Mouse (Mus musculus): ENCODE measurements around the gene Gabarapl2. TPM values are rescaled to one million over a fixed set of nuclear protein-coding genes. Genes with fewer than 3 reads are reported as not detected.
A peak's percentile ranks its signal among the peaks of the same experiment; 100 is the strongest.
"Not testable (repeated sequence)": the region's sequence is repeated elsewhere in the genome, so short reads cannot be mapped to it uniquely, and the experiment has no call there.

Gabarapl2 gene
- polyA plus RNA-seq, 1 experiment from 2014 or later, result 525 TPM

DNA sequence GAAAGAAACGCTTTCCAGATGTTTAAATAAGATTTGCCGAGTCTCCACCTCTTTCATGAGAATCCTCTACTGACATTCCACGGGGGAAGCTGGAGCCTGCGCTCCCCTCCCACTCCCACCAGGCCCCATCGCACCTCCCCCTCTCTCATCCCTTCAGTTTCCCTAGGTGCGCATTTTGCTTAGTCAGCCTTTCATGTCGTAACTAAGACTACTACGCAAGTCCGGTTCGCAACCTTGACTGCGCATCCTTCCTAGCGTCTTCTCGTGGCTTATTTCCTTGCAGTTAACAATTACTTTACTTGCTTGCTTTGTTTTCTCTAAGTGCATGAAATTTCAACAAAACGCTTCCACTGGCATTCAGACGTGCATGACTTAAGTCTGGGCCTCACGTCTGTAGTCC is 8.8 kb upstream of the Gabarapl2 start:
- no peaks in the 10 kb centered on the region for H3K27me3 ChIP-seq (replicated peaks; ENCODE audit: control insufficient read depth, insufficient read depth, low read length)
- ATAC-seq, result no peak
- H3K4me1 ChIP-seq (ENCODE audit: control insufficient read depth, insufficient read depth, low read length), result peaks cover 10% of the 10 kb centered on the region
- no peak overlapping the region for H3K4me2 ChIP-seq (ENCODE audit: low read length)
- H3K9ac ChIP-seq (ENCODE audit: low read length), result no peak overlapping the region
- H3K27ac ChIP-seq (ENCODE audit: low read depth, low read length), result no peak overlapping the region
- no peaks in the 10 kb centered on the region for H3K9me3 ChIP-seq (replicated peaks; ENCODE audit: control insufficient read depth, low read length)
- H3K36me3 ChIP-seq (ENCODE audit: control insufficient read depth, insufficient read depth, low read length), result no peaks in the 10 kb centered on the region
- no peak for DNase-seq (ENCODE audit: low spot score)
- no peak overlapping the region for H3K4me3 ChIP-seq (ENCODE audit: low read depth, low read length)
- WGBS, result 88% methylated on average over 16 of the region's 16 CpGs

DNA sequence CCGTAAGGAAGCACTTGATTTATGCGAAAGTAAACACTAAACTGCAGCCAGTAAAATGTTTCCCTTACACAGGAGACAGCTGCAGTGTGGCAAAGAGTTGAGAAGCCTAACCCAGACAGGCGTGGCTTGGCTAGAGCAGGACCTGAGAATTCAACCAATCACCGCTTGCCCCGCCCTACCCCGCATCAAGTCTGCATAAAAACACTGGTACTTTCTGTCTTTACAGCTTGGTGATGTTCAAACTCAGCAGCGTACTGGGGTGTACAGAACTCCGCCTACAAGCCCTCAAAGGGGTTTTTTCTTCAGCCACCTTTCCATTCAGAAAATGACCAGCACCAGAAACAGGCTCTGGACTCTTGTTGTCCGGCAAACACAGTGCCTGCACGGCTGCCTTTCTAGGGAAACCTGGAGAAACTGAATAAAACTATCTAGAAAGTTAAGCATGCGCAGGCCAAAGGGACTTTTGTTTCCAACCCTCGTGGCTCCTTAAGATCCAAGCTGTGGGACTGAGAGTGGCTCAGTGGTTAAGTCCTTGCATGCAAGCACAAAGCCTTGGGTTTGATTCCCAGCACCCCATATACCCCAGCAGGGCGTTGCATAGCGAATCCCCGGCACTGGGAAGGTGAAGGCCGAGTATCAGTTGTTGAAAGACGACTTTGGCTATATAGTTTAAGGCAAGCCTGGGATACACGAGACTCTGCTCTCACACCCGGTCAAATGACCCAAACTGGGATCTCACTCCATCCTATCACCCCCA is 7.7 kb upstream of the Gabarapl2 start:
- peak overlapping the region; percentile 71 for H3K4me3 ChIP-seq (ENCODE audit: low read depth, low read length)
- 31% methylated on average over 19 of the region's 19 CpGs for WGBS
- H3K4me2 ChIP-seq (ENCODE audit: low read length), result peak overlapping the region; percentile 93
- ATAC-seq (peak; percentile 46), DNase-seq (ENCODE audit: low spot score) (peak; percentile 74)
- peaks cover 10% of the 10 kb centered on the region for H3K4me1 ChIP-seq (ENCODE audit: control insufficient read depth, insufficient read depth, low read length)
- no peaks in the 10 kb centered on the region for H3K9me3 ChIP-seq (replicated peaks; ENCODE audit: control insufficient read depth, low read length)
- no peaks in the 10 kb centered on the region for H3K36me3 ChIP-seq (ENCODE audit: control insufficient read depth, insufficient read depth, low read length)
- peak overlapping the region; percentile 83 for H3K9ac ChIP-seq (ENCODE audit: low read length)
- H3K27me3 ChIP-seq (replicated peaks; ENCODE audit: control insufficient read depth, insufficient read depth, low read length), result no peaks in the 10 kb centered on the region
- H3K27ac ChIP-seq (ENCODE audit: low read depth, low read length), result peak overlapping the region; percentile 92

DNA sequence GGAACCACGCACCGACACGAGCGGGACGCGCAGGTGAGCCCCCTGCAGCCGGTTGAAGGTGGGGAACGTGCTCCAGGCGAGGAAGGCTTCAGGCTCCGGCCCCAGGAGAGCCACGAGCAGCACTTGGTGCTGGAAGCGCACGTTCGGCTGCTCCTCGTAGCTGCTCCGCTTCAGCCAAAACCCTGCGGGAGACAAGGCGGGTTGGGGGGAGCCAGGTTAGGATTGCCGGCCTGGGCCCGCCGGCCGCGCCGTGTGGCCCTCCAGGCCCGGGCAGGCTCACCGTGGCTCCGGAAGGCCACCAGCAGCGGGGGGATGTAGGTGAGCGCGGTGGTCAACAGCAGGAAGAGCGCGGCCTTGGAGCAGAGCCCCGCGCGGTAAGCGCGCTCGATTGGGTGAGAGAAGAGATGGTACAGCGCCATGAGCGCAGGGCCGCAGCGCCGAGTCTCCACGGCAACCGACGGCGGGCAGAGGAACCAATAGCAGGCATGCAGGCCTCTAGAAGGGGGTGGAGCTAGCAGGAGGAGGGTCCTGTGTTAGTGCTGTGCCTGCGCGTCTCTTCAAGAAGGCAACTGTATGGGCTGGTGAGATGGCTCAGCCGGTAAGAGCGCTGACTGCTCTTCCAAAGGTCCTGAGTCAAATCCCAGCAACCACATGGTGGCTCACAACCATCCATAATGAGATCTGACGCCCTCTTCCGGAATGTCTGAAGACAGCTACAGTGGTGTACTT is 7.0 kb upstream of the Gabarapl2 start, which contains the start of gene Tmem231:
Tmem231 (minus strand) TSS at position 534 of the 729 bp plus-strand sequence.
- ATAC-seq (peak; percentile 100), DNase-seq (ENCODE audit: low spot score) (peak; percentile 98)
- peak within 1 kb of the TSS; percentile 92 for H3K27ac ChIP-seq (ENCODE audit: low read depth, low read length)
- H3K4me2 ChIP-seq (ENCODE audit: low read length), result peak within 1 kb of the TSS; percentile 93
- H3K27me3 ChIP-seq (replicated peaks; ENCODE audit: control insufficient read depth, insufficient read depth, low read length), result no peaks in the 10 kb centered on the region
- peaks cover 10% of the 10 kb centered on the region for H3K4me1 ChIP-seq (ENCODE audit: control insufficient read depth, insufficient read depth, low read length)
- H3K36me3 ChIP-seq (ENCODE audit: control insufficient read depth, insufficient read depth, low read length), result no peaks in the 10 kb centered on the region
- no peaks in the 10 kb centered on the region for H3K9me3 ChIP-seq (replicated peaks; ENCODE audit: control insufficient read depth, low read length)
- H3K9ac ChIP-seq (ENCODE audit: low read length), result peak within 1 kb of the TSS; percentile 83
- under 1% methylated on average over 53 of the region's 53 CpGs for WGBS
- peak within 1 kb of the TSS; percentile 71 for H3K4me3 ChIP-seq (ENCODE audit: low read depth, low read length)

DNA sequence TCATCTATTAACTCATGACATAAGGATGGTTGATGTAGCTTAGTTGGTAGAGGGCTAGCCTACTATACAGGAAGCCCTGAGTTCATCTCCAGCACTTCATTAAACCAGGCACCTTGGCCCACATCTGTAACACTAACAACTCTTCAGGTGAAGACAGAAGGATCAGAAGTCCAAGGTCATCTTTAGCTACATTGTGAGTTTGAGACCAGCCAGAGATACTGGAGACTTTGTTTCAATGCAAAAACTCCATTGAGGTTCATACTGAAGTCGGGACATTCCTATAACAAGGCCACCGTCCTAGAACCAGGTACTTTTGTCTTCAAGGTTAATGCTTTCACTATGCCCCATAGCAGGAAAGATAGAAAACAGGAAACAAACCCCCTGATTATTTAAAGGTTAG is 6.3 kb upstream of the Gabarapl2 start:
- Histone ChIP-seq H3K36me3 (ENCODE audit: control insufficient read depth, insufficient read depth, low read length) (no peaks in the 10 kb centered on the region), H3K9me3 (replicated peaks; ENCODE audit: control insufficient read depth, low read length) (no peaks in the 10 kb centered on the region), H3K4me2 (ENCODE audit: low read length) (no peak overlapping the region), H3K4me3 (ENCODE audit: low read depth, low read length) (no peak overlapping the region), H3K4me1 (ENCODE audit: control insufficient read depth, insufficient read depth, low read length) (peaks cover 10% of the 10 kb centered on the region), H3K27ac (ENCODE audit: low read depth, low read length) (no peak overlapping the region), H3K9ac (ENCODE audit: low read length) (no peak overlapping the region), H3K27me3 (replicated peaks; ENCODE audit: control insufficient read depth, insufficient read depth, low read length) (no peaks in the 10 kb centered on the region)
- ATAC-seq (no peak), DNase-seq (ENCODE audit: low spot score) (no peak)
- 85% methylated on average over 2 of the region's 2 CpGs for WGBS

DNA sequence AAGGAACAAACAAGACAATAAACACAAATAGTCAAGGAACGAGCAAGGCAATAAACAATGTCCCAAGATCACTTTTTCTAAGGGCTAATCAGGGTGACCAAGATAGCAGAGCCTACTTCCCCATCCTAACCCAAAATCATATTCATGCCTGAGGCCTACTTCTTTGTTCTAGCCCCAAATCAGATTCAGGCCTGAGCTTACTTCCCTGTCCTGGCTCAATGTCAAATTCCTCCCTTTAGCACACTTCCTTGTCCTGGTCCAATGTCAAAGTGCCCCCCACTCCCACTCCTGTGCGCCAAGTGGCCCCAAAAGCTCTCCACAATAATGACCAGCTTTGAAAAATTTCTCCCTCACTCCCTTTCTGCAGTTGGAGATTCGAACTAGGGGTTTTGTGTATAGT is 3.3 kb upstream of the Gabarapl2 start:
- Histone ChIP-seq H3K27ac (ENCODE audit: low read depth, low read length) (no peak overlapping the region), H3K9ac (ENCODE audit: low read length) (no peak overlapping the region), H3K4me3 (ENCODE audit: low read depth, low read length) (no peak overlapping the region), H3K4me1 (ENCODE audit: control insufficient read depth, insufficient read depth, low read length) (peaks cover 22% of the 10 kb centered on the region), H3K9me3 (replicated peaks; ENCODE audit: control insufficient read depth, low read length) (no peaks in the 10 kb centered on the region), H3K4me2 (ENCODE audit: low read length) (no peak overlapping the region), H3K36me3 (ENCODE audit: control insufficient read depth, insufficient read depth, low read length) (0 out of 2 replicates have a peak, but pooled peaks cover 3% of the 10 kb centered on the region), H3K27me3 (replicated peaks; ENCODE audit: control insufficient read depth, insufficient read depth, low read length) (no peaks in the 10 kb centered on the region)
- ATAC-seq (no peak), DNase-seq (ENCODE audit: low spot score) (no peak)
- 74% methylated on average over 3 of the region's 3 CpGs for WGBS

DNA sequence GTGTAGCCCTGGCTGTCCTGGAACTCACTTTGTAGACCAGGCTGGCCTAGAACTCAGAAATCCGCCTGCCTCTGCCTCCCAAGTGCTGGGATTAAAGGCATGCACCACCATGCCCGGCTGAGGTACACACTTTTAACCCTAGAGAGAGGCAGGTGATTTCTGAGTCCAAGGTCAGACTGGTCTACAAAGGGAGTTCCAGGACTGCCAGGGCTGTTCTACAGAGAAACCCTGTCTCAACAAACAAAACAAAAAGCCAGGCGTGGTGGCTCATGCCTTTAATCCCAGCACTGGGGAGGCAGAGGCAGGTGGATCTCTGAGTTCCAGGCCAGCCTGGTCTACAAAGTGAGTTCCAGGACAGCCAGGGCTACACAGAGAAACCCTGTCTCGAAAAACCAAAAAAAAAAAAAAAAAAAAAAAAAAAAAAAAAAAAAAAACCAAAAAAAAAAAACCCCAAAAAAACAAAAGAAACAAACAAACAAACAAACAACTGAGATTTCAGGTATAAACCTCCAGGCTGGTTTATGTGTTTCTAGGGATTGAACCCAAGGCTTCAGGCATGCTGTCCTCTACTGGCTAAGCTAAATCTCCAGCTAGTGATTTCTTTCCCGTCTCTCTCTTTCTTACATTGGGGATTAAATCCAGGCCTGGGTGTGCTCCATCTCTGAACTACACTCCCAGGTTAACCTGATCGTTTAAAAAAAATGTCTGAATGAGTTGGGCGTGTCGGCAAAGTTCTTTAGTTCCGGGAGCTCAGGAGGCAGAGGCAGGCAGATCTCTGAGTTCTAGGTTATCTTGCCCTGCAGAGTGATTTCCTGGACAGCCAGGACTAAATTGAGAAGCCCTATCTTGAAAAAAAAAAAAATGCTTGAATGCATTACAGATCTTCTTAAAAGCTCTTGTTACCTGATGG is 2.2 kb upstream of the Gabarapl2 start:
- 90% methylated on average over 8 of the region's 9 CpGs for WGBS
- H3K9me3 ChIP-seq (replicated peaks; ENCODE audit: control insufficient read depth, low read length); H3K27me3 ChIP-seq (replicated peaks; ENCODE audit: control insufficient read depth, insufficient read depth, low read length): not testable (repeated sequence)

DNA sequence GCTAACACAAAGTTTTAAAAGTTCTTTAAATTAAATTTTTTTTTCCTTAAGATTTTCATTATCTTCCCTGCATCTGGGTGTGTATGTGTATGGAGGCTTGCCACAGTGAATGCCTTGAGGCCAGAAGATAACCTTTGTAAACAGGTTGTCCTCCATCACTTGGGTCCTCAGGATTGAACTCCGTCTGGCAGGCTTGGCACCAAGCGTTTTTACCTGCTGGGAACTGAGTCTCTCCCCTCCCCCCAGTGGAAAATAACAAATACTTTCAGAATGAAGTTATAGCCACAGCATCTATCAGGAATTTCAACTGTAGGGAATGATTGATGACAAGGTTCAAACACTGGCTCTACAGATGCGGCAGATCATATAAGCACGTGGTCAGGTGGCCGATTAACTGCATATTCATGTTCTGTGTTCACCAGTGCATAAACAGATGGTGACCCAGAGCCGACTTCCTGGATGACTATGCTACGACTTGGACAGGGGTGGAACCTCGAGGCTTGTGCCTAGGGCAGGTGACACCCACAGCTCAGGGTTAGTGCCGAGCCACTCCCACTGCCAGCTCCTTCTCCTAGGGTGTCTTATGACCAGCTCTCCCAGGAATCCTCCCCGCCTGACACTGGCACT is 874 bp upstream of the Gabarapl2 start:
- DNase-seq (ENCODE audit: low spot score) (no peak), ATAC-seq (peak; percentile 38)
- peak overlapping the region; percentile 40 for H3K9ac ChIP-seq (ENCODE audit: low read length)
- H3K27me3 ChIP-seq (replicated peaks; ENCODE audit: control insufficient read depth, insufficient read depth, low read length), result no peaks in the 10 kb centered on the region
- H3K36me3 ChIP-seq (ENCODE audit: control insufficient read depth, insufficient read depth, low read length), result peaks cover 19% of the 10 kb centered on the region
- H3K4me1 ChIP-seq (ENCODE audit: control insufficient read depth, insufficient read depth, low read length), result peaks cover 14% of the 10 kb centered on the region
- no peak overlapping the region; the same call in 1 of the 2 replicates for H3K27ac ChIP-seq (ENCODE audit: low read depth, low read length)
- WGBS, result 11% methylated on average over 10 of the region's 10 CpGs
- H3K9me3 ChIP-seq (replicated peaks; ENCODE audit: control insufficient read depth, low read length), result no peaks in the 10 kb centered on the region
- peak overlapping the region; percentile 98 for H3K4me2 ChIP-seq (ENCODE audit: low read length)
- H3K4me3 ChIP-seq (ENCODE audit: low read depth, low read length), result peak overlapping the region; percentile 96

More for the DNA sequence above, 2.2 kb upstream of the Gabarapl2 start:
- H3K9ac ChIP-seq (ENCODE audit: low read length); H3K36me3 ChIP-seq (ENCODE audit: control insufficient read depth, insufficient read depth, low read length); DNase-seq (ENCODE audit: low spot score); ATAC-seq; H3K27ac ChIP-seq (ENCODE audit: low read depth, low read length); H3K4me3 ChIP-seq (ENCODE audit: low read depth, low read length); H3K4me2 ChIP-seq (ENCODE audit: low read length): not testable (repeated sequence)
- H3K4me1 ChIP-seq (ENCODE audit: control insufficient read depth, insufficient read depth, low read length), result peaks cover 14% of the 10 kb centered on the region

DNA sequence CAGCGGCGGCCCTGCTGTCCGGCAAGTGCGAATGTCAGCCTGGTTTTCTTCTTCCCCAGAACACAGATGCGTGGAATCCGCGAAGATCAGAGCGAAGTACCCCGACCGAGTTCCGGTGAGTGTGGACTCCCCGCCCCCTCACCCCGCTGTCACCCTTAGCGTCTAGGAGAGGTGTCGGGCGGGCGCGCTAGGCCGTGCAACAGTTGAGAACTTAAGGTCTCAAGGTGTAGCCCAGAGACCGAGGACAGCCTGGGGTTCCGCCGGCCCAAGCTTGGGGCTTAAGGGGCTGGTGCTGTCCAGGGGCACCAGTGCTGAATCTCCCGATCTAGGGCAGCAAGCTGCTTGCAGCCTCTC is 575 bp downstream of the Gabarapl2 start:
- Histone ChIP-seq H3K4me3 (ENCODE audit: low read depth, low read length) (peak overlapping the region; percentile 96), H3K36me3 (ENCODE audit: control insufficient read depth, insufficient read depth, low read length) (peaks cover 32% of the 10 kb centered on the region), H3K27me3 (replicated peaks; ENCODE audit: control insufficient read depth, insufficient read depth, low read length) (no peaks in the 10 kb centered on the region), H3K27ac (ENCODE audit: low read depth, low read length) (no peak overlapping the region), H3K4me2 (ENCODE audit: low read length) (peak overlapping the region; percentile 98), H3K9ac (ENCODE audit: low read length) (peak overlapping the region; percentile 91), H3K9me3 (replicated peaks; ENCODE audit: control insufficient read depth, low read length) (no peaks in the 10 kb centered on the region), H3K4me1 (ENCODE audit: control insufficient read depth, insufficient read depth, low read length) (peaks cover 14% of the 10 kb centered on the region)
- under 1% methylated on average over 23 of the region's 23 CpGs for WGBS
- peak; percentile 24 for DNase-seq (ENCODE audit: low spot score)
- peak; percentile 33 for ATAC-seq

Data from forebrain, embryonic 14.5 days (tissue).